Mouse (Mus musculus) neural tube, embryonic 15.5 days (tissue): ENCODE measurements around the gene Ccr8. TPM values are rescaled to one million over a fixed set of nuclear protein-coding genes. Genes with fewer than 3 reads are reported as not detected.
"Not testable (repeated sequence)": the region's sequence is repeated elsewhere in the genome, so short reads cannot be mapped to it uniquely, and the experiment has no call there.

ENCODE experiments used
- ATAC-seq: fragments of 200-750 bp; cut with Nextera tagmentation; 2 replicates; pipeline ENCODE4 v1.8.0; 2017; ENCODE audit warnings: mild to moderate bottlenecking, moderate TSS enrichment, moderate library complexity; ENCODE audit not compliant: low FRiP score
- H3K27ac ChIP-seq: fragments of 300-500 bp; sonication (generic); replicated peaks from 2 replicates; pipeline ENCODE4 v1.5.1; 2015; ENCODE audit warnings: mild to moderate bottlenecking, inconsistent platforms
- H3K27me3 ChIP-seq: fragments of 300-500 bp; sonication (generic); replicated peaks from 2 replicates; pipeline ENCODE4 v1.6.1; 2015; ENCODE audit warnings: inconsistent platforms
- H3K36me3 ChIP-seq: fragments of 300-500 bp; sonication (generic); 2 replicates; pipeline ENCODE4 v1.6.1; 2015; ENCODE audit warnings: inconsistent platforms
- H3K4me1 ChIP-seq: fragments of 300-500 bp; sonication (generic); 2 replicates; pipeline ENCODE4 v1.6.1; 2015; ENCODE audit warnings: inconsistent platforms
- H3K4me2 ChIP-seq: fragments of 300-500 bp; sonication (generic); 2 replicates; pipeline ENCODE4 v1.6.1; 2015; ENCODE audit warnings: inconsistent platforms, mild to moderate bottlenecking, moderate library complexity
- H3K4me3 ChIP-seq: fragments of 300-500 bp; sonication (generic); replicated peaks from 2 replicates; pipeline ENCODE4 v1.5.1; 2015; ENCODE audit warnings: mild to moderate bottlenecking, inconsistent platforms
- H3K9ac ChIP-seq: fragments of 300-500 bp; sonication (generic); replicated peaks from 2 replicates; pipeline ENCODE4 v1.6.1; 2015; ENCODE audit warnings: mild to moderate bottlenecking, inconsistent platforms
- H3K9me3 ChIP-seq: fragments of 300-500 bp; sonication (generic); replicated peaks from 2 replicates; pipeline ENCODE4 v1.6.1; 2016; ENCODE audit warnings: inconsistent platforms
- WGBS: fragments of 180-500 bp; shearing (Covaris S2); methylation state at CpG from one replicate; pipeline ENCODE4 v1.1.7; 2015; ENCODE audit warnings: mixed read lengths; 5-methylcytosine and 5-hydroxymethylcytosine counted together
- polyA plus RNA-seq: library from polyadenylated mRNA; unstranded; fragments of >200 nt; fragmentation: Nextera tagmentation; extraction: Ambion mirVana; gene quantifications from 2 replicates; pipeline ENCODE4 v1.2.1, GENCODE M21; 2015

Gene Ccr8
- polyA plus RNA-seq, 1 experiment from 2014 or later = not detected

DNA sequence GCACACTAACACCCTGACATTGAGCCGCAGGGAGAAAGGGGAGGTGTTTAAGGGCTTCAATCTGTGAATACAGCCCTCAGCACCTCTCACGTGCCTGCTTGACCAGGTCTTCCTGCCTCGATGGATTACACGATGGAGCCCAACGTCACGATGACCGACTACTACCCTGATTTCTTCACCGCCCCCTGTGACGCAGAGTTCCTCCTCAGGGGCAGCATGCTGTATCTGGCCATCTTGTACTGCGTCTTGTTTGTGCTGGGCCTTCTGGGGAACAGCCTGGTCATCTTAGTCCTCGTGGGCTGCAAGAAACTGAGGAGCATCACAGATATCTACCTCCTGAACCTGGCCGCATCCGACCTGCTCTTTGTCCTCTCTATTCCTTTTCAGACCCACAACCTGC lies 1.8 kb downstream of the Ccr8 start:
- H3K4me2 ChIP-seq = no peak overlapping the region
- H3K4me1 ChIP-seq = no peaks in the 10 kb centered on the region
- ATAC-seq = no peak
- no peaks in the 10 kb centered on the region for H3K36me3 ChIP-seq
- no peak overlapping the region for H3K9ac ChIP-seq
- no peaks in the 10 kb centered on the region for H3K27me3 ChIP-seq
- no peak overlapping the region for H3K27ac ChIP-seq
- WGBS = 91% methylated on average over 13 of the region's 13 CpGs
- H3K4me3 ChIP-seq = no peak overlapping the region
- no peaks in the 10 kb centered on the region for H3K9me3 ChIP-seq

GRCm38 (mm10) chr9:120095886-120096285 lies 4.0 kb downstream of the Ccr8 start:
- Histone ChIP-seq H3K27me3 (0 out of 2 replicates have a peak, but pooled peaks cover 6% of the 10 kb centered on the region), H3K9ac (no peak overlapping the region), H3K4me3 (no peak overlapping the region), H3K27ac (no peak overlapping the region), H3K9me3 (no peaks in the 10 kb centered on the region), H3K4me1 (no peaks in the 10 kb centered on the region), H3K36me3 (no peaks in the 10 kb centered on the region), H3K4me2 (no peak overlapping the region)
- WGBS = 80% methylated on average over 7 of the region's 7 CpGs
- no peak for ATAC-seq

GRCm38 (mm10) chr9:120098682-120099081 lies 6.8 kb downstream of the Ccr8 start:
- H3K27ac ChIP-seq = no peak overlapping the region
- H3K4me2 ChIP-seq = no peak overlapping the region
- H3K4me1 ChIP-seq = no peaks in the 10 kb centered on the region
- ATAC-seq = no peak
- 0 out of 2 replicates have a peak, but pooled peaks cover 6% of the 10 kb centered on the region for H3K27me3 ChIP-seq
- 15% methylated on average over 7 of the region's 7 CpGs for WGBS
- H3K4me3 ChIP-seq = no peak overlapping the region
- H3K9me3 ChIP-seq = no peaks in the 10 kb centered on the region
- H3K9ac ChIP-seq = no peak overlapping the region
- no peaks in the 10 kb centered on the region for H3K36me3 ChIP-seq

GRCm38 (mm10) chr9:120099304-120099703 lies 7.4 kb downstream of the Ccr8 start:
- H3K4me3 ChIP-seq = no peak overlapping the region
- H3K9ac ChIP-seq = no peak overlapping the region
- H3K36me3 ChIP-seq = no peaks in the 10 kb centered on the region
- 0 out of 2 replicates have a peak, but pooled peaks cover 6% of the 10 kb centered on the region for H3K27me3 ChIP-seq
- no peak overlapping the region for H3K4me2 ChIP-seq
- no peaks in the 10 kb centered on the region for H3K4me1 ChIP-seq
- H3K27ac ChIP-seq = no peak overlapping the region
- no peaks in the 10 kb centered on the region for H3K9me3 ChIP-seq
- 92% methylated on average over 8 of the region's 8 CpGs for WGBS
- no peak for ATAC-seq

DNA sequence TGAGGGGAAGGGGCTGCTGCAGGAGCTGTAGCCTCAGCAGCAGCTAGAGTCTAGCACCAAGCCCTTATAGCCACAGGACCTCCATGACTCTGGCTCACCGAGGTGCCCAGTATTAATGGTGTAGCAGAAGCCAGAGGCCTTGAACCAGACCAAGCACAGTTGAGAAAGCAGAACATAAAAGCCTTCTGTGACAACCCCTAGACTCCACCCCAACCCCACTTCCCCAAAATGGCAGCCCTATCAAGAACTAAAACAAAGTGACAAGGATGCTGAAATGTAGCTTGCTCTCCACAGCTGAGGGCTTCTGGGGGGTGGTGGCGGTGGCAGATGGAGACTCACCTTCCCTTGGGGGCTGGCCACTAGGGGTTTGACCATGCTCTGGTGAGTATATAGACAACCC lies 9.3 kb downstream of the Ccr8 start:
- no peak overlapping the region for H3K4me3 ChIP-seq
- H3K36me3 ChIP-seq = no peaks in the 10 kb centered on the region
- no peaks in the 10 kb centered on the region for H3K4me1 ChIP-seq
- H3K9me3 ChIP-seq = no peaks in the 10 kb centered on the region
- no peak overlapping the region for H3K4me2 ChIP-seq
- WGBS = 100% methylated on average over 2 of the region's 2 CpGs
- ATAC-seq = no peak
- no peak overlapping the region for H3K9ac ChIP-seq
- H3K27ac ChIP-seq = no peak overlapping the region
- H3K27me3 ChIP-seq = 0 out of 2 replicates have a peak, but pooled peaks cover 6% of the 10 kb centered on the region

DNA sequence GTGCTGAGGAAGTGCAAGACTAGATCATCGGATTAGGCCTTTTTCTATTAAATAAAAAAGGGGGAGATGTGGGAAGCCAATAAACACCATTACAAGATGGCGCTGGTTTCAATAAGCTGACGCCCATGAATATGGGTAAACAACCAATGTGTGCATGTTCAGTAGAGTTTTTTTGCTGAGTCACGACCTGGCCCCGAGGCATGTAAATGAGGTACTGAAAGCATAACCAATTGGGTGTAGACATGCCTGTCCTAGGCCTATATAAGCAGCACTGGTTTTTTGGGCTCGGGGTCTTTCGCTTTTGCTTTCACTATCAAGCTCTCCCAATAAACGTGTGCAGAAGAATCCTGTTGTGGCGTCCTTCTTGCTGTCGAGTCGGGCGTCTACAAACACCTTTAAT lies 17.0 kb downstream of the Ccr8 start:
- WGBS = 95% methylated on average over 12 of the region's 12 CpGs
- H3K27me3 ChIP-seq, H3K4me1 ChIP-seq, ATAC-seq, H3K9ac ChIP-seq, H3K4me3 ChIP-seq, H3K36me3 ChIP-seq, H3K9me3 ChIP-seq, H3K4me2 ChIP-seq, H3K27ac ChIP-seq: not testable (repeated sequence)

DNA sequence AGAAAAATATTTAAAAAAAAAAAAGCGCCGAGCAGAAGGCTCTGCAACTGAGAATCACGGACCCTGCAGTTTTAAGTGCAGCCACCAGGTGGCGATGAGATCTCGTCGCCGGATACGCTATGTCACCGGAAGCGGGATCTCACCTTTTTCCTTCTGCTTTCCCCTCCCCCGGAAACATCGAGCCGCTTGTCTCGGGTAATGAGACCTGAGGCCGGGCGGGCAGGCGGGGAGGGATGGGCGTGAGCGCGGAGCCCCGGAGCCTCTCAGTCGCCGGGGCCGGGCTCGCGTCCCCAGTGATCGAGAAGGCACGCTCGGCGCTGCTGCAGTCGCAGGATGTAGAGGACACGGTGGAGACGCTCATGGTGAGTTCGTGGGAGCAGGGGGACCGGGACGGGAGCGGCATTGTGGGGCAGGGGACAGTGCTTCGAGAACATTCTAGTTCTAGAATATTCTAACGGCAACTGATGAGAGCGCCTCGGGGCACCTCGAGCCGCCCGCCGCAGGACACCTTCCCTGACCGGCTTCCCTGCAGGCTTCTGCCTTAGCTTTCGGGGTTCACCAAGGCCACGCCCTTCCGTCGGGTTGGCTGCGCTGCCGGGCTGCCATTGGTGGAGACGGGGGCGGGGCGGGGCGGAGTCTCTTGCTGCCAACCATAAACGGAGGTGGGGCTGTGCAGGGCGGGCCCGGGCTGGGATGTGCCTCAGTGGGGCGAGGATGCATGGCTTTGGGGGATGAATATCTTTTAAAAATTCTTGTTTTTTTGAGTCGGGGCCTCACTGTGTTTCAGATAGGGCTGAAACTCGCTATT lies 18.5 kb downstream of the Ccr8 start, which contains the start of gene Slc25a38:
TSS of gene Slc25a38 (plus strand) at position 164 of the 808 bp plus-strand sequence.
- peak; percentile 99 for ATAC-seq
- peak within 1 kb of the TSS; percentile 98 for H3K27ac ChIP-seq
- H3K27me3 ChIP-seq = no peaks in the 10 kb centered on the region
- WGBS = 2% methylated on average over 59 of the region's 62 CpGs
- H3K4me1 ChIP-seq = peaks cover 7% of the 10 kb centered on the region
- no peaks in the 10 kb centered on the region for H3K9me3 ChIP-seq
- H3K9ac ChIP-seq = peak within 1 kb of the TSS; percentile 94
- 0 out of 2 replicates have a peak, but pooled peaks cover 3% of the 10 kb centered on the region for H3K36me3 ChIP-seq
- H3K4me2 ChIP-seq = peak within 1 kb of the TSS; percentile 79
- peak within 1 kb of the TSS; percentile 98 for H3K4me3 ChIP-seq

DNA sequence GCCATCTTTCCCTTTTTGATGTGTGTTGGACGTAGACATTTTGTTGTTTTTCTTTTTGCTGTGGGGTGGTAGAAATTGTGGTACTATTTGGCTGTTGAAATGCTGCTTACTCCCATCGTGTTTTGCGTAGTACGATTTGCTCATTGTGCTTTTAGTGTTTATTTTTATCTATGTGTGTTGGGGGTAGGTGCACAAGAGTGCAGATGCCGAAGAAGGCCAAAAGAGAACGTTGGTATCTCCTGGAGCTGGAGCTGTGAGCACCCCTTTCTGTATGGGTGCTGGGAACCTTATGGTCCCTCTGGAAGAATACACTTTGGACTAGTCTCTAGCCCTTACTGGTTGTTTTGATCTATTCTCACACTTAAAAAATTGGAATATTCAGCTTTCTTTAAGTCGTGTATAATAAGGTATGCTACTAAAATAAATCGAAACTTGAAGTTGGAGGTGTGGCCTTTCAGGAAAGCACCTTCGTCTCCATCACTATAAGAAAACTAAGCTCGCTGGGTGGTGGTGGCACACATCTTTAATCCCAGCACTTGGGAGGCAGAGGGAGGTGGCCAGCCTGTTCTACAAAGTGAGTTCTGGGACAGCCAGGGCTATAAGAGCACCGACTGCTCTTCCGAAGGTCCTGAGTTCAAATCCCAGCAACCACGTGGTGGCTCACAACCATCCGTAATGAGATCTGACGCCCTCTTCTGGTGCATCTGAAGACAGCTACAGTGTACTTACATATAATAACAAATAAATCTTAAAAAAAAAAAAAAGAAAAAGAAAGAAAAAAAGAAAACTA lies 19.4 kb downstream of the Ccr8 start:
- 78% methylated on average over 15 of the region's 15 CpGs for WGBS
- Histone ChIP-seq H3K4me3 (peak overlapping the region; percentile 98), H3K9ac (peak overlapping the region; percentile 94; the same call in 1 of the 2 replicates)

GRCm38 (mm10) chr9:120112472-120112871 lies 20.6 kb downstream of the Ccr8 start:
- no peak for ATAC-seq
- H3K9me3 ChIP-seq = no peaks in the 10 kb centered on the region
- H3K36me3 ChIP-seq = peaks cover 13% of the 10 kb centered on the region
- peaks cover 7% of the 10 kb centered on the region for H3K4me1 ChIP-seq
- no peak overlapping the region for H3K4me3 ChIP-seq
- H3K9ac ChIP-seq = no peak overlapping the region
- no peaks in the 10 kb centered on the region for H3K27me3 ChIP-seq
- H3K4me2 ChIP-seq = no peak overlapping the region
- WGBS = 91% methylated on average over 6 of the region's 6 CpGs
- H3K27ac ChIP-seq = no peak overlapping the region

More for the DNA sequence above, 19.4 kb downstream of the Ccr8 start:
- Histone ChIP-seq H3K4me1 (peaks cover 7% of the 10 kb centered on the region), H3K27me3 (no peaks in the 10 kb centered on the region), H3K27ac (peak overlapping the region; percentile 98), H3K4me2 (peak overlapping the region; percentile 79), H3K9me3 (no peaks in the 10 kb centered on the region), H3K36me3 (peaks cover 6% of the 10 kb centered on the region)
- no peak for ATAC-seq

DNA sequence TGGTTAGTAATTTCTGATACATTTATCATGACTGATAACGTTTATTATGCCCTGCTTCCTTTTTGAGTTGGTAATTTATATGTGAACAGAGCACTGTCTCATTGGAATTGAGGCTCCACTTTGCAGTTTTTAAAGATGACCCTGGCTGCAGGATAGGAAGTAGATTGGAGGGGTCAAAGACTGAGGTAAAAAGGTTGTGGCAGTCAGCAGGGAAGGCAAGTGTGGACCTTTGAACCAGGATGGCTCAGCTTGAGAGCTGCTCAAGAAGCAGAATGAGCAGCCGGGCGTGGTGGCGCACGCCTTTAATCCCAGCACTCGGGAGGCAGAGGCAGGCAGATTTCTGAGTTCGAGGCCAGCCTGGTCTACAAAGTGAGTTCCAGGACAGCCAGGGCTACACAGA lies 21.5 kb downstream of the Ccr8 start:
- H3K27me3 ChIP-seq = no peaks in the 10 kb centered on the region
- peaks cover 21% of the 10 kb centered on the region for H3K36me3 ChIP-seq
- no peak overlapping the region for H3K27ac ChIP-seq
- no peak overlapping the region for H3K9ac ChIP-seq
- peaks cover 7% of the 10 kb centered on the region for H3K4me1 ChIP-seq
- no peak overlapping the region for H3K4me2 ChIP-seq
- no peak overlapping the region for H3K4me3 ChIP-seq
- no peaks in the 10 kb centered on the region for H3K9me3 ChIP-seq
- ATAC-seq = no peak
- 93% methylated on average over 7 of the region's 7 CpGs for WGBS

GRCm38 (mm10) chr9:120114051-120114788 lies 22.3 kb downstream of the Ccr8 start:
- H3K27ac ChIP-seq = no peak overlapping the region
- ATAC-seq = no peak
- no peak overlapping the region for H3K9ac ChIP-seq
- peaks cover 26% of the 10 kb centered on the region for H3K36me3 ChIP-seq
- H3K4me3 ChIP-seq = no peak overlapping the region
- no peaks in the 10 kb centered on the region for H3K27me3 ChIP-seq
- H3K9me3 ChIP-seq = no peaks in the 10 kb centered on the region
- 91% methylated on average over 17 of the region's 17 CpGs for WGBS
- peaks cover 7% of the 10 kb centered on the region for H3K4me1 ChIP-seq
- H3K4me2 ChIP-seq = no peak overlapping the region
